In the genomic region with DNA sequence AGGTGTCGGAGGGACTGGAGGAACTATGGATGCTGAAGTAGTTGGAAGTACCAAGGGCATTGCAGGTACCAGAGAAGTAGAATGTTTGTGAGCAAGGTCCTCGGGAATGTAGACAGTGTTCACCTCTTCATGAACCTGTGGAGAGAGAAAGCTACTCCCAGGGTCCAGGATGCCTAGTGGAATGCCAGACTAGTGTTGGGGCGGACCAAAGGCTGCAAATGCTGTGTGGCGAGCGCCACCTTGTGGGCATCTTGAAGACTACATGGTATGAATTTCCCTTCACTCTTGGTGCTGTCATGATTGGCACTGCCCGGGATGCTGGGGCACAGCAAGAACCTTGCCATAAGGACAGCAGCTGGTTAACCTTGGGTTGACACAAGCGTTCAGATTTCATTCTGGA, we compare ENCODE assay signal across 8 mouse cellular contexts. TPM values are rescaled to one million over a fixed set of nuclear protein-coding genes. Genes with fewer than 3 reads are reported as not detected.
DNase-seq lines count a peak whose midpoint lies in the region; ATAC-seq and TF ChIP-seq lines count a peak whose summit lies in the region.
"Had no signal": no experiment of that assay in that cellular context is flagged by ENCODE, and none has a peak within 500 bp of the region (broad histone marks: within the 10 kb centered on the region; RNA-seq: fewer than 3 reads in every experiment).

No protein-coding gene starts in this region.

- H3K36me3 ChIP-seq in hindbrain, embryonic 11.5 days (ENCODE audit: control insufficient read depth, insufficient read depth, low read length) = no peaks in the 10 kb centered on the region
- no peaks in the 10 kb centered on the region for H3K36me3 ChIP-seq in lung, postnatal 0 days (ENCODE audit: insufficient read depth, low read length)

- WGBS in hindbrain, embryonic 11.5 days = 10% methylated on average over 7 of the region's 7 CpGs
- WGBS in lung, postnatal 0 days = 15% methylated on average over 7 of the region's 7 CpGs

- peak; percentile 95 for TF ChIP-seq CTCF in lung, postnatal 0 days (IDR thresholded peaks at IDR 0.05)

- DNase-seq in Muller cell, postnatal 12 days (ENCODE audit: inconsistent ontology term) = peak; percentile 68
- DNase-seq in c-Kit-negative CD71-positive TER-119-positive erythroid progenitor cells, embryonic 14.5 days (ENCODE audit: low read depth, low spot score) = peak; percentile 12
- DNase-seq in fibroblast of lung, adult 2 months (ENCODE audit: low read depth) = peak; percentile 13
- DNase-seq in hindbrain, embryonic 11.5 days (ENCODE audit: low spot score) = peak; percentile 91
- peak; percentile 73 to 88 for DNase-seq in layer of hippocampus, adult 18-20 months (ENCODE audit: low spot score in 2 of 2)
- DNase-seq in lung, postnatal 0 days (ENCODE audit: low spot score) = peak; percentile 80
- peak; percentile 95 for DNase-seq in retina, embryonic 14.5 days (ENCODE audit: low spot score)

- peaks cover 22% of the 10 kb centered on the region for H3K4me1 ChIP-seq in hindbrain, embryonic 11.5 days (replicated peaks; ENCODE audit: control insufficient read depth, insufficient read depth, low read length)
- no peaks in the 10 kb centered on the region for H3K4me1 ChIP-seq in lung, postnatal 0 days (ENCODE audit: insufficient read depth, low read depth, low read length)

- no peak overlapping the region for H3K27ac ChIP-seq in hindbrain, embryonic 11.5 days (ENCODE audit: low read depth, low read length)
- no peak overlapping the region for H3K27ac ChIP-seq in lung, postnatal 0 days (ENCODE audit: low read length)
- H3K27ac ChIP-seq: macrophage had no signal

- no peak overlapping the region for H3K9ac ChIP-seq in hindbrain, embryonic 11.5 days (ENCODE audit: low read depth, low read length)
- no peak overlapping the region for H3K9ac ChIP-seq in lung, postnatal 0 days (replicated peaks; ENCODE audit: low read depth)

- H3K27me3 ChIP-seq in hindbrain, embryonic 11.5 days (ENCODE audit: control insufficient read depth, insufficient read depth, low read length) = peaks cover 54% of the 10 kb centered on the region
- H3K27me3 ChIP-seq in lung, postnatal 0 days (replicated peaks; ENCODE audit: insufficient read depth, low read length) = peaks cover 50% of the 10 kb centered on the region

- no peaks in the 10 kb centered on the region for H3K9me3 ChIP-seq in hindbrain, embryonic 11.5 days (ENCODE audit: control insufficient read depth, low read length)
- no peaks in the 10 kb centered on the region for H3K9me3 ChIP-seq in lung, postnatal 0 days (ENCODE audit: low read length)

- H3K4me3 ChIP-seq in hindbrain, embryonic 11.5 days (ENCODE audit: low read depth, low read length) = no peak overlapping the region
- no peak overlapping the region for H3K4me3 ChIP-seq in lung, postnatal 0 days (ENCODE audit: low read depth, low read length)

- peak; percentile 44 for ATAC-seq in hindbrain, embryonic 11.5 days (ENCODE audit: low FRiP score)
- peak; percentile 57 for ATAC-seq in lung, postnatal 0 days

- no peak for TF ChIP-seq EP300 in lung, postnatal 0 days (IDR thresholded peaks at IDR 0.05)

- H3K4me2 ChIP-seq in hindbrain, embryonic 11.5 days (replicated peaks; ENCODE audit: low read depth, low read length) = no peak overlapping the region
- no peak overlapping the region for H3K4me2 ChIP-seq in lung, postnatal 0 days (replicated peaks; ENCODE audit: low read depth, low read length)

RNA-seq across cellular contexts. Expression of a gene that starts 22.6 kb away (rescaled TPM):
- polyA plus RNA-seq in hindbrain, embryonic 11.5 days (2014; fragmentation: Nextera tagmentation; extraction: Ambion mirVana) = 1.4 and 2.7 TPM in 2 replicates
- total RNA-seq in layer of hippocampus, adult 18-20 months (2021) = 1 to 10 TPM in 1 of 2 experiments, under 1 TPM in 1; 0.82 to 1.8 TPM
- 0.05 TPM in 1 of 2 replicates, not detected in the other for polyA plus RNA-seq in lung, postnatal 0 days (2015; fragmentation: Nextera tagmentation; extraction: Ambion mirVana)
- polyA plus RNA-seq: macrophage had no signal

Comparison
In these comparisons a context has a peak if more than half of its experiments do, and no peak if none do; other contexts are left out.
1. DNase-seq: peak in every context shown above with its lines; median percentile 95 in retina, embryonic 14.5 days; 91 in hindbrain, embryonic 11.5 days; 80 in layer of hippocampus, adult 18-20 months; 80 in lung, postnatal 0 days; 68 in Muller cell, postnatal 12 days; 13 in fibroblast of lung, adult 2 months; 12 in c-Kit-negative CD71-positive TER-119-positive erythroid progenitor cells, embryonic 14.5 days.